Mouse (Mus musculus) midbrain, embryonic 11.5 days (tissue): ENCODE measurements around the gene Ms4a4a. TPM values are rescaled to one million over a fixed set of nuclear protein-coding genes. Genes with fewer than 3 reads are reported as not detected.

Experiments used
- ATAC-seq: fragments of 200-750 bp; cut with Nextera tagmentation; 2 replicates; pipeline ENCODE4 v1.8.0; 2017; ENCODE audit warnings: moderate TSS enrichment, moderate library complexity; ENCODE audit not compliant: low FRiP score
- DNase-seq: peaks from one replicate; pipeline ENCODE4 v3.0.0; 2015; ENCODE audit warnings: low spot score; ENCODE audit errors: missing footprints
- H3K27ac ChIP-seq: fragments of 300-500 bp; sonication (generic); 2 replicates; pipeline ENCODE4 v1.5.1; 2014; ENCODE audit warnings: low read depth, low read length
- H3K27me3 ChIP-seq: fragments of 300-500 bp; sonication (generic); 2 replicates; pipeline ENCODE4 v1.6.1; 2014; ENCODE audit warnings: mild to moderate bottlenecking, low read length, moderate library complexity, mixed read lengths; ENCODE audit not compliant: control insufficient read depth, insufficient read depth
- H3K36me3 ChIP-seq: fragments of 300-500 bp; sonication (generic); 2 replicates; pipeline ENCODE4 v1.6.1; 2014; ENCODE audit warnings: mild to moderate bottlenecking, low read length, moderate library complexity, mixed read lengths; ENCODE audit not compliant: control insufficient read depth, insufficient read depth
- H3K4me1 ChIP-seq: fragments of 300-500 bp; sonication (generic); 2 replicates; pipeline ENCODE4 v1.6.1; 2014; ENCODE audit warnings: low read length; ENCODE audit not compliant: control insufficient read depth, insufficient read depth
- H3K4me2 ChIP-seq: fragments of 300-500 bp; sonication (generic); 2 replicates; pipeline ENCODE4 v1.6.1; 2014; ENCODE audit warnings: mild to moderate bottlenecking, moderate library complexity
- H3K4me3 ChIP-seq: fragments of 300-500 bp; sonication (generic); 2 replicates; pipeline ENCODE4 v1.5.1; 2014; ENCODE audit warnings: low read depth, low read length
- H3K9ac ChIP-seq: fragments of 300-500 bp; sonication (generic); 2 replicates; pipeline ENCODE4 v1.6.1; 2014; ENCODE audit warnings: low read length
- H3K9me3 ChIP-seq: fragments of 300-500 bp; sonication (generic); 2 replicates; pipeline ENCODE4 v1.6.1; 2016; ENCODE audit warnings: low read length; ENCODE audit not compliant: control insufficient read depth
- WGBS: fragments of 180-500 bp; shearing (Covaris S2); extraction: QIAGEN DNeasy Blood & Tissue Kit; methylation state at CpG from one replicate; pipeline ENCODE4 v1.1.7; 2014; 5-methylcytosine and 5-hydroxymethylcytosine counted together
- polyA plus RNA-seq: library from polyadenylated mRNA; unstranded; fragments of >200 nt; fragmentation: Nextera tagmentation; extraction: Ambion mirVana; gene quantifications from 2 replicates; pipeline ENCODE4 v1.2.1, GENCODE M21; 2014

Gene Ms4a4a
- polyA plus RNA-seq, 1 experiment from 2014 or later: 1.9 TPM

GRCm38 (mm10) chr19:11368310-11368709, 7.0 kb upstream of the Ms4a4a start:
- H3K36me3 ChIP-seq: no peaks in the 10 kb centered on the region
- DNase-seq: no peak
- H3K27ac ChIP-seq: no peak overlapping the region
- no peaks in the 10 kb centered on the region for H3K4me1 ChIP-seq
- 85% methylated on average over 3 of the region's 3 CpGs for whole genome bisulfite sequencing
- no peak overlapping the region for H3K4me2 ChIP-seq
- H3K4me3 ChIP-seq: no peak overlapping the region
- ATAC-seq: no peak
- H3K9me3 ChIP-seq: no peaks in the 10 kb centered on the region
- no peak overlapping the region for H3K9ac ChIP-seq
- no peaks in the 10 kb centered on the region for H3K27me3 ChIP-seq

GRCm38 (mm10) chr19:11371181-11371580, 4.1 kb upstream of the Ms4a4a start:
- no peak overlapping the region for H3K4me2 ChIP-seq
- no peak overlapping the region for H3K4me3 ChIP-seq
- no peaks in the 10 kb centered on the region for H3K36me3 ChIP-seq
- H3K9me3 ChIP-seq: no peaks in the 10 kb centered on the region
- H3K9ac ChIP-seq: no peak overlapping the region
- ATAC-seq (no peak), DNase-seq (no peak)
- H3K27ac ChIP-seq: no peak overlapping the region
- no peaks in the 10 kb centered on the region for H3K4me1 ChIP-seq
- no peaks in the 10 kb centered on the region for H3K27me3 ChIP-seq

GRCm38 (mm10) chr19:11376399-11376798, 1.1 kb downstream of the Ms4a4a start:
- H3K36me3 ChIP-seq: no peaks in the 10 kb centered on the region
- 79% methylated on average over 2 of the region's 2 CpGs for WGBS
- no peaks in the 10 kb centered on the region for H3K9me3 ChIP-seq
- no peak for ATAC-seq
- H3K4me1 ChIP-seq: no peaks in the 10 kb centered on the region
- no peak overlapping the region for H3K4me2 ChIP-seq
- H3K4me3 ChIP-seq: no peak overlapping the region
- H3K9ac ChIP-seq: no peak overlapping the region
- no peak for DNase-seq
- no peaks in the 10 kb centered on the region for H3K27me3 ChIP-seq
- no peak overlapping the region for H3K27ac ChIP-seq

GRCm38 (mm10) chr19:11387109-11387508, 11.8 kb downstream of the Ms4a4a start:
- Histone ChIP-seq H3K27ac (no peak overlapping the region), H3K4me2 (no peak overlapping the region), H3K36me3 (no peaks in the 10 kb centered on the region), H3K4me1 (no peaks in the 10 kb centered on the region), H3K4me3 (no peak overlapping the region), H3K27me3 (no peaks in the 10 kb centered on the region), H3K9ac (no peak overlapping the region), H3K9me3 (no peaks in the 10 kb centered on the region)
- no peak for DNase-seq
- no peak for ATAC-seq
- 79% methylated on average over 2 of the region's 2 CpGs for WGBS

- Histone ChIP-seq H3K27ac (no peak overlapping the region), H3K4me2 (no peak overlapping the region), H3K27me3 (no peaks in the 10 kb centered on the region), H3K9ac (no peak overlapping the region), H3K9me3 (no peaks in the 10 kb centered on the region), H3K36me3 (no peaks in the 10 kb centered on the region), H3K4me3 (no peak overlapping the region), H3K4me1 (no peaks in the 10 kb centered on the region)
- WGBS: 87% methylated on average over 4 of the region's 4 CpGs
- DNase-seq: no peak
- ATAC-seq: no peak
These were observed 12.4 kb downstream of the Ms4a4a start for GRCm38 (mm10) chr19:11387685-11388084.

- ATAC-seq (no peak), DNase-seq (no peak)
- 86% methylated on average over 2 of the region's 2 CpGs for WGBS
- Histone ChIP-seq H3K9ac (no peak overlapping the region), H3K4me1 (no peaks in the 10 kb centered on the region), H3K27me3 (no peaks in the 10 kb centered on the region), H3K36me3 (no peaks in the 10 kb centered on the region), H3K27ac (no peak overlapping the region), H3K4me2 (no peak overlapping the region), H3K4me3 (no peak overlapping the region), H3K9me3 (no peaks in the 10 kb centered on the region)
These were observed 13.6 kb downstream of the Ms4a4a start for GRCm38 (mm10) chr19:11388949-11389348.

- Histone ChIP-seq H3K4me2 (no peak overlapping the region), H3K27ac (no peak overlapping the region), H3K27me3 (no peaks in the 10 kb centered on the region), H3K9me3 (no peaks in the 10 kb centered on the region), H3K4me3 (no peak overlapping the region), H3K36me3 (no peaks in the 10 kb centered on the region), H3K4me1 (no peaks in the 10 kb centered on the region), H3K9ac (no peak overlapping the region)
- DNase-seq: no peak
- ATAC-seq: no peak
These were observed 20.4 kb downstream of the Ms4a4a start for GRCm38 (mm10) chr19:11395769-11396168.

- Histone ChIP-seq H3K4me3 (no peak within 1 kb of the TSS), H3K27ac (no peak within 1 kb of the TSS), H3K36me3 (no peaks in the 10 kb centered on the region), H3K27me3 (no peaks in the 10 kb centered on the region), H3K9me3 (no peaks in the 10 kb centered on the region), H3K4me2 (no peak within 1 kb of the TSS), H3K9ac (no peak within 1 kb of the TSS), H3K4me1 (no peaks in the 10 kb centered on the region)
- DNase-seq (no peak), ATAC-seq (no peak)
- whole genome bisulfite sequencing: 91% methylated on average over 3 of the region's 3 CpGs
These were observed 29.2 kb downstream of the Ms4a4a start, which contains the start of gene Ms4a4c for GRCm38 (mm10) chr19:11404527-11404926. Gene Ms4a4c (plus strand): TSS chr19:11404770.

GRCm38 (mm10) chr19:11407428-11407827, 32.1 kb downstream of the Ms4a4a start:
- H3K36me3 ChIP-seq: no peaks in the 10 kb centered on the region
- H3K4me3 ChIP-seq: no peak overlapping the region
- H3K4me2 ChIP-seq: no peak overlapping the region
- H3K9ac ChIP-seq: no peak overlapping the region
- H3K9me3 ChIP-seq: no peaks in the 10 kb centered on the region
- no peaks in the 10 kb centered on the region for H3K4me1 ChIP-seq
- no peak overlapping the region for H3K27ac ChIP-seq
- no peak for DNase-seq
- ATAC-seq: no peak
- H3K27me3 ChIP-seq: no peaks in the 10 kb centered on the region

- H3K4me2 ChIP-seq: no peak overlapping the region
- no peaks in the 10 kb centered on the region for H3K4me1 ChIP-seq
- H3K27ac ChIP-seq: no peak overlapping the region
- no peaks in the 10 kb centered on the region for H3K27me3 ChIP-seq
- no peak overlapping the region for H3K9ac ChIP-seq
- H3K36me3 ChIP-seq: no peaks in the 10 kb centered on the region
- H3K4me3 ChIP-seq: no peak overlapping the region
- 93% methylated on average over 1 of the region's 1 CpGs for WGBS
- ATAC-seq (no peak), DNase-seq (no peak)
- no peaks in the 10 kb centered on the region for H3K9me3 ChIP-seq
These were observed 33.3 kb downstream of the Ms4a4a start for GRCm38 (mm10) chr19:11408591-11408990.
